Mouse (Mus musculus) limb, embryonic 11.5 days (tissue): ENCODE data around the gene Nudt16l1. TPM values are rescaled to one million over a fixed set of nuclear protein-coding genes. Genes with fewer than 3 reads are reported as not detected.

ENCODE experiments used
- ATAC-seq: fragments of 200-750 bp; cut with Nextera tagmentation; 2 replicates; pipeline ENCODE4 v1.8.0; 2017; ENCODE audit warnings: low read depth; ENCODE audit not compliant: insufficient number of reproducible peaks, low FRiP score, low TSS enrichment
- DNase-seq: peaks from one replicate; pipeline ENCODE4 v3.0.0-alpha.2; 2015; ENCODE audit warnings: low spot score
- H3K27ac ChIP-seq: fragments of 300-500 bp; sonication (generic); replicated peaks from 2 replicates; pipeline ENCODE4 v1.5.1; 2014; ENCODE audit warnings: low read depth, mild to moderate bottlenecking, low read length
- H3K27me3 ChIP-seq: fragments of 300-500 bp; sonication (generic); 2 replicates; pipeline ENCODE4 v1.6.1; 2014; ENCODE audit warnings: mild to moderate bottlenecking, low read length, mixed read lengths; ENCODE audit not compliant: control insufficient read depth, insufficient read depth
- H3K36me3 ChIP-seq: fragments of 300-500 bp; sonication (generic); 2 replicates; pipeline ENCODE4 v1.6.1; 2014; ENCODE audit warnings: mild to moderate bottlenecking, low read length, moderate library complexity, mixed read lengths; ENCODE audit not compliant: control insufficient read depth, insufficient read depth
- H3K4me1 ChIP-seq: fragments of 300-500 bp; sonication (generic); 2 replicates; pipeline ENCODE4 v1.6.1; 2014; ENCODE audit warnings: low read length, mixed read lengths; ENCODE audit not compliant: control insufficient read depth, insufficient read depth
- H3K4me2 ChIP-seq: fragments of 300-500 bp; sonication (generic); 2 replicates; pipeline ENCODE4 v1.6.1; 2014; ENCODE audit warnings: low read depth, mild to moderate bottlenecking, moderate library complexity; ENCODE audit not compliant: severe bottlenecking
- H3K4me3 ChIP-seq: fragments of 300-500 bp; sonication (generic); 2 replicates; pipeline ENCODE4 v1.5.1; 2014; ENCODE audit warnings: low read depth, low read length
- H3K9ac ChIP-seq: fragments of 300-500 bp; sonication (generic); 2 replicates; pipeline ENCODE4 v1.6.1; 2014; ENCODE audit warnings: mild to moderate bottlenecking, low read length
- H3K9me3 ChIP-seq: fragments of 300-500 bp; sonication (generic); 2 replicates; pipeline ENCODE4 v1.6.1; 2016; ENCODE audit warnings: low read length; ENCODE audit not compliant: control insufficient read depth
- WGBS: fragments of 180-500 bp; shearing (Covaris S2); extraction: QIAGEN DNeasy Blood & Tissue Kit; methylation state at CpG from one replicate; pipeline ENCODE4 v1.1.7; 2014; 5-methylcytosine and 5-hydroxymethylcytosine counted together
- polyA plus RNA-seq: library from polyadenylated mRNA; unstranded; fragments of >200 nt; fragmentation: Nextera tagmentation; extraction: Ambion mirVana; gene quantifications from 2 replicates; pipeline ENCODE4 v1.2.1, GENCODE M21; 2014

The Nudt16l1 gene
- polyA plus RNA-seq, 1 experiment from 2014 or later = 172 TPM

DNA sequence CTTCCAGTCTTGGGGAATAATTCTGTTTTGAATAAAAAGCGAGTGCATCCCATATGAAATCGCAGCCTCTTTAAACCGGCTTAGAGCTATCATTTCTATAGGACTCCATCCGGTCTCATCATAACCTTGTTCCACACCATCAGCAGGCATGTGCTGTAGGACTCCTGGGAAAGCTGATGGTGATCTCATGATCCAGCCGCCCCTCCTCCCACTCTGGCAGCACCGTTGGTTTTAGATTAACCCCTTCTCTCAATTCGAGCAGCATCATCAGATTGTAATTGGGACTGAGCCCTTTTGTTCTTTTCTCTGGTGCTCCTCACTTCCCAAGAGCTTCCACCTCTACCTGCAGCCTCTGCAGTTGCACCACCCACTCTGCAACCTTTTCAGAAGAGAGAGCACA is 37.4 kb upstream of the Nudt16l1 start:
- Histone ChIP-seq H3K27me3 (no peaks in the 10 kb centered on the region), H3K4me3 (no peak overlapping the region), H3K4me1 (no peaks in the 10 kb centered on the region), H3K27ac (no peak overlapping the region), H3K4me2 (no peak overlapping the region), H3K36me3 (no peaks in the 10 kb centered on the region), H3K9ac (no peak overlapping the region), H3K9me3 (no peaks in the 10 kb centered on the region)
- ATAC-seq = no peak
- WGBS = 67% methylated on average over 7 of the region's 7 CpGs
- no peak for DNase-seq

DNA sequence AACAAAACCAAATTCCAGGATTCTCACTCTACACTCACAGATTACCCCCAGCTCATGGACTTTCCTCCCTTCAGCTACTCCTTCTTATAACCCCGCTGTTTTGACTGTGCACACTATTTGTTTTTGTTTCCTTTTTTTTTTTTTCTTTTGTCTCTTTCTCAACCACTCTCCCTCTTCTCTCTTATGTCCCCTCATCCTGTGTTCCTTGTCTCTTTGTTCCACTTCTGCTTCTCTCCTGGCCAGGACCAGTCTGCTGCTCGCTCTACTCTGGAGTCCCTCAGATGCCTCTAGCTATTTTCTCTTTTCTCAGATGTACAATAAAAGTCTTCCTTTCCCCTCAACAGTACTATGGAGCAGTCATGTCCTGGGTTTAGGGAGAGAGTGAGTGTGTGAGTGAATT is 36.2 kb upstream of the Nudt16l1 start:
- Histone ChIP-seq H3K9ac (no peak overlapping the region), H3K27me3 (no peaks in the 10 kb centered on the region), H3K4me1 (no peaks in the 10 kb centered on the region), H3K27ac (no peak overlapping the region), H3K9me3 (no peaks in the 10 kb centered on the region), H3K4me3 (no peak overlapping the region), H3K36me3 (0 out of 2 replicates have a peak, but pooled peaks cover under 1% of the 10 kb centered on the region), H3K4me2 (no peak overlapping the region)
- DNase-seq = no peak
- WGBS = 93% methylated on average over 2 of the region's 2 CpGs
- no peak for ATAC-seq

DNA sequence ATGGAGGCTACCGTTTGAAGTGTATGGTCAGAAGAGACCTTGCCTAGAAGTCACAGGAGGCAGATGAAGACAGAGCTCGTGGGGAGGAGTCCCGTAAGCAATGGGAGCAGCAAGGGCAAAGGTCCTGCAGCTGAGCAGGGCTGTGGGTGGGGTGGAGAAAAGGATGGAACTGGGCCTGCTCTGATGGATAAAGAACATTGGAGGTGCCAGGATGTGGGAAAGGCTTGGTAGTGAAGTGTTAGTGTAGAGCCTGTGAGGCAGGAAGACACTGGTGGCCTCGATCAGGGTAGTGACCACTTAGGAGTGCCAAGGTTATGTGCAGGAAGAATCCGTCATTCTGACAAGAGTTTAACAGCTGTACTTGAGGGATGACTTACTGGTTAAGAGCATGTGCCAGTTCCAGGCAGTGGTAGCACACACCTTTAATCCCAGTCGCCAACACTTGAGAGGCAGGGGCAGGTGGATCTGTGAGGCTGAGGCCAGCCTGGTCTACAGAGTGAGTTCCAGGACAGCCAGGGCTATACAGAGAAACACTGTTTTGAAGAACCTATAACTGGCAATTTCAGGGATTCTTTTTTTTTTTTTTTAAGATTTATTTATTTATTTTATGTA is 35.0 kb upstream of the Nudt16l1 start:
- 0 out of 2 replicates have a peak, but pooled peaks cover 2% of the 10 kb centered on the region for H3K36me3 ChIP-seq
- no peak for DNase-seq
- H3K27me3 ChIP-seq = no peaks in the 10 kb centered on the region
- no peak overlapping the region for H3K4me3 ChIP-seq
- no peak overlapping the region for H3K9ac ChIP-seq
- H3K4me1 ChIP-seq = no peaks in the 10 kb centered on the region
- H3K9me3 ChIP-seq = no peaks in the 10 kb centered on the region
- no peak for ATAC-seq
- no peak overlapping the region for H3K27ac ChIP-seq
- H3K4me2 ChIP-seq = no peak overlapping the region
- 81% methylated on average over 6 of the region's 6 CpGs for WGBS

DNA sequence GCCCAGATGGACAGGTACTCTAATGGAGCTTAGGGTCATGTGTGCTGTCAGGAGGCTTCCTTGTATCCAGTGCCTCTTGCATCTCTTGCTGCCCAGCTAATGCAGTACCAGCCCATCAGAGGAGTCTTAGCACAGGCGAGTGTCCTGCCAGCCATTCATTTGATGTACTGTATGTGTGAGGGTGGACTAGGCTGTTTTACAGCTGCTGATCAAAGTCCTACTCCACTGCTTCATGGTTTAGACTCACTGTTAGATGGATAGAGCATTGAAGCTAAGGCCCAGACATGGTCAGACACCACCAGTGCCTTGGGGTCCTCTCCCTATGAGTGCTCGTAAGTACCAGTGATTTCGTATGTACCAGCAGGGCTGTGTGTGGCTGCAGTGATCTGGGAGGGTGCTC is 33.7 kb upstream of the Nudt16l1 start:
- Histone ChIP-seq H3K27ac (no peak overlapping the region), H3K9ac (no peak overlapping the region), H3K4me1 (no peaks in the 10 kb centered on the region), H3K27me3 (no peaks in the 10 kb centered on the region), H3K4me3 (no peak overlapping the region), H3K4me2 (no peak overlapping the region), H3K9me3 (no peaks in the 10 kb centered on the region), H3K36me3 (0 out of 2 replicates have a peak, but pooled peaks cover 4% of the 10 kb centered on the region)
- 86% methylated on average over 3 of the region's 3 CpGs for WGBS
- DNase-seq (no peak), ATAC-seq (no peak)

GRCm38 (mm10) chr16:4905591-4905990 is 33.0 kb upstream of the Nudt16l1 start:
- Histone ChIP-seq H3K27ac (no peak overlapping the region), H3K9ac (no peak overlapping the region), H3K4me3 (no peak overlapping the region), H3K4me2 (no peak overlapping the region), H3K4me1 (no peaks in the 10 kb centered on the region), H3K9me3 (no peaks in the 10 kb centered on the region), H3K36me3 (peaks cover 4% of the 10 kb centered on the region; the same call in 1 of the 2 replicates), H3K27me3 (no peaks in the 10 kb centered on the region)
- no peak for DNase-seq
- 9% methylated on average over 1 of the region's 1 CpGs for WGBS
- ATAC-seq = no peak

GRCm38 (mm10) chr16:4906559-4906958 is 32.0 kb upstream of the Nudt16l1 start:
- no peak for DNase-seq
- no peak overlapping the region for H3K9ac ChIP-seq

GRCm38 (mm10) chr16:4907386-4907785 is 31.2 kb upstream of the Nudt16l1 start:
- no peak for DNase-seq
- ATAC-seq = no peak
- no peaks in the 10 kb centered on the region for H3K4me1 ChIP-seq
- no peak overlapping the region for H3K27ac ChIP-seq
- 78% methylated on average over 2 of the region's 2 CpGs for WGBS
- H3K36me3 ChIP-seq = peaks cover 14% of the 10 kb centered on the region
- H3K9me3 ChIP-seq = no peaks in the 10 kb centered on the region
- no peaks in the 10 kb centered on the region for H3K27me3 ChIP-seq
- no peak overlapping the region for H3K4me3 ChIP-seq
- no peak overlapping the region for H3K9ac ChIP-seq
- no peak overlapping the region for H3K4me2 ChIP-seq

More at GRCm38 (mm10) chr16:4906559-4906958, 32.0 kb upstream of the Nudt16l1 start:
- no peak overlapping the region for H3K27ac ChIP-seq
- peaks cover 10% of the 10 kb centered on the region for H3K36me3 ChIP-seq
- H3K27me3 ChIP-seq = no peaks in the 10 kb centered on the region
- H3K4me3 ChIP-seq = no peak overlapping the region
- no peaks in the 10 kb centered on the region for H3K9me3 ChIP-seq
- no peak for ATAC-seq
- H3K4me2 ChIP-seq = no peak overlapping the region
- no peaks in the 10 kb centered on the region for H3K4me1 ChIP-seq

DNA sequence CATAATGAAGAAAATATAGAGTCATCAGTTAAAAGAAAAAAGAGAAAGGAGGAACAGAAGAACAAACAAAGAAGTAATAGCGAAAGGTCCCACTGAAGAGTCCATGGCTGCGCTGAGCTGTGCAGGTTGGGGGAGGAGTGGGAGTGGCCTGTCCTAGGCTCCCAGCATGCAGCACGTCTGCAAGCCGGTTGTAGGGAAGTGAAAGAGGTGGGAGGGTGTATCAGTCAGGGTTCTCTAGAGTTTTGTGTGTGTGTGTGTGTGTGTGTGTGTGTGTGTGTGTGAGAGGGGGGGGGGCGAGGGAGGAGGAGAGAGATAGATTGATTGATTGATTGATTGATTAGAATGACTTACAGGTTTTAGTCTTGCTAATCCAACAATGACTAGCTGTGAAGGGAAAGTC is 30.6 kb upstream of the Nudt16l1 start:
- no peaks in the 10 kb centered on the region for H3K27me3 ChIP-seq
- peaks cover 14% of the 10 kb centered on the region for H3K36me3 ChIP-seq
- H3K9ac ChIP-seq = no peak overlapping the region
- 57% methylated on average over 5 of the region's 5 CpGs for WGBS
- no peak for ATAC-seq
- H3K9me3 ChIP-seq = no peaks in the 10 kb centered on the region
- no peak overlapping the region for H3K4me2 ChIP-seq
- no peak overlapping the region for H3K27ac ChIP-seq
- no peak overlapping the region for H3K4me3 ChIP-seq
- H3K4me1 ChIP-seq = no peaks in the 10 kb centered on the region
- DNase-seq = no peak

DNA sequence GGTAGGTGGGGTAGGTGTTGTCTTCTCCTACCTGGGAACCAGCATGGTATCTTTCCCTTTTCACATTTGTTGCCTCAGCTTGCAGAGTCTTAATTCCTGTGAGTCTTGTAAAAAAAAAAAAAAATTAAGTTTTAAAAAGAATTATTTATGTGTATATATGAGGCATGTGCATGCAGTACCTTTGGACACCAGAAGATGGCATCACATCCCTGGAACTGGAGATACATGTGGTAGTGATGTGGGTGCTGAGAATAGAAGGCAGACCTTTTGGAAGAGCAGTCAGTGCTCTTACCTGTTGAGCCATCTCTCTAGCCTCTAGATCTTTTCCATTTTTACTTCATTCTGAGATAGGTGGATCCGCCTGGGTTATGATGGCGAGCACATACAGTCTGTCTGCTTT is 28.8 kb upstream of the Nudt16l1 start:
- ATAC-seq (no peak), DNase-seq (no peak)
- Histone ChIP-seq H3K4me3 (no peak overlapping the region), H3K27ac (no peak overlapping the region), H3K4me2 (no peak overlapping the region), H3K27me3 (no peaks in the 10 kb centered on the region), H3K4me1 (no peaks in the 10 kb centered on the region), H3K9me3 (no peaks in the 10 kb centered on the region), H3K9ac (no peak overlapping the region), H3K36me3 (peaks cover 14% of the 10 kb centered on the region)
- WGBS = 96% methylated on average over 2 of the region's 2 CpGs
